Mouse (Mus musculus) cerebellum, adult 11 months (tissue): ENCODE data around the gene Mcur1.

Experiments used
- DNase-seq: peaks from one replicate; pipeline ENCODE4 v3.0.0; 2022

Gene Mcur1

GRCm38 (mm10) chr13:43524491-43525362, 35.3 kb downstream of the Mcur1 start:
- no peak for DNase-seq

DNA sequence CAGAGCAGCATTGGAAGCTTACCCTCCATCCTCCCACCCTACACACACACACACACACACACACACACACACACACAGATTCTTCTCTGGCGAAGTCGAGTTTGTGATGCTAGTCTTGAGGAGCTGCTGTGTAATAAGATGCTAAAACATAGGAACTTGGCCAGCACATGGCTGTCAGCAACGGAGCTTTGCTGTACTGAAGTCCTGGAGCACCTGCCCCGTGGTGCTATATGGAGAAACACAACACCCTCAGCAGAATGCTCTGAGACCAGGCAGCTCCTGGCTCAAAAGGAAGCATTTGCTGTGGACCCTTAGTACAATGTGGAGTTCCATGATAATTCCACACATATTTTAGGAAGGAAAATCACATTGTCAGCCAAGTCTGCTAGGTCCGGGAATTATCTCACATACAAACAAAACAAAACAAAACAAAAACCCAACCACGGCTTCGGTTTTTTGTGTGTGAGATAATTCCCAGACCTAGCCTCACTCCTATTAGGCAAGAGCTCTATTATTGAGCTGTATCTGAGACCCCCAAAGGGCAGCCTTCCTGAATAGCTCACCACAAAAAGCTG, 36.0 kb downstream of the Mcur1 start:
- no peak for DNase-seq

DNA sequence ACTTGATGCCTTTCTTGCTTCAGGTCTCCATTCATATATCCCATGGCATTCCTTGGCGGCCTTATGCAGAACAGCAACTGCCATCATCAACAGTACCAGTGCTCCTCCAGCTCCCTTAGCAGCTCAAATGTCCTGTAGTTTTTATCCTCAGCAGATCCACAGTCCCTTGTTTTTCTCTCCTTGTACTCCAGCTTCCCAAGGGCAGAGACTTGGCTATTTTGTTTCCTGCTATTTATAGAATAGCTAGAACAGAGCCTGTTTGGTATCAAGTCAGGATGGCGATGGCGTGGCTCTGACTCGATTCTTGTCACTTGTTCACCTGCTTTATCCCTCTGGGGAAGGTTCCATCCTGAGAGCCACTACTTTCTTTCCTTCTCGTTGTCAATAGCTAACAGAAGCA, 38.1 kb downstream of the Mcur1 start:
- DNase-seq, result no peak

DNA sequence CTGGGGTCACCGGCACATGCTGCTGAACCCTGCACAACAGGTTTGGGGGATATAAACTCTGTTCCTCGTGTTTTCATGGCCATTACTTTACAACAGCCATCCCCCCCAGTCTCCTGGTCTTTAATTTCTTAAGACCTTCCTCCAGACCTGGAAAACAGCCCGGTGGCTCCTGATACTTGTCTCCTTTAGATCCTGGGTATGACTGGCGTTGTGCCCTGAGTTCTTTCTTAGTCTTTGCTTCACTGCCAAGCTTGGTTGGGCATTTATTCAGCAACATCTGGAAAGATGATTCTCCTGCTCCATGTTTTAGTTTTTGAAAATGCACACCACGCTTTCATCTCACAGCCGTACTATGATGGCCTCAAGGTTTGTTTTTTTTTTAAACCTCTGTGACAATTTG, 40.7 kb downstream of the Mcur1 start:
- no peak for DNase-seq

- no peak for DNase-seq
Observed at GRCm38 (mm10) chr13:43517371-43517770, 42.6 kb downstream of the Mcur1 start.

GRCm38 (mm10) chr13:43516931-43517330, 43.1 kb downstream of the Mcur1 start:
- no peak for DNase-seq

- DNase-seq, result no peak
Observed at GRCm38 (mm10) chr13:43516119-43516518, 43.9 kb downstream of the Mcur1 start.

- no peak for DNase-seq
Observed at GRCm38 (mm10) chr13:43514950-43515358, 45.0 kb downstream of the Mcur1 start.

DNA sequence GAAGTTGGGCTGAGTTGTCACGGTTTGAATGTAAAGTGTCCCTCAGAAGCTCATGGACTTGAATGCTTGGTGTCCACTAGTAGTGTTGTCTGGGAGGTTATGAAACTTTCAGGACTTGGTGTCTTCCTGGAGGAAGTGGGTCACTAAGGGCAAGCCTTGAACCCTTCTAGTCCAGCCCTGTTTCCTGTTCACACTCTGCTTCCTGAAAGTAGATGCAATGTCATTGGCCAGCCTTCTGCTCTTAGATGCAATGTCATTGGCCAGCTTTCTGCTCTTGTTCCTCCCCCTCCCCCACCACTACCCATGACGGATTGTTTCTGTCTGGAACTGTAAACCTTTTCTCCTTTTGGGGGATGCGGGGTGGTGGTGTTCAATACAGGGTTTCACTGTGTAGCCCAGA, 47.3 kb downstream of the Mcur1 start:
- DNase-seq, result no peak

DNA sequence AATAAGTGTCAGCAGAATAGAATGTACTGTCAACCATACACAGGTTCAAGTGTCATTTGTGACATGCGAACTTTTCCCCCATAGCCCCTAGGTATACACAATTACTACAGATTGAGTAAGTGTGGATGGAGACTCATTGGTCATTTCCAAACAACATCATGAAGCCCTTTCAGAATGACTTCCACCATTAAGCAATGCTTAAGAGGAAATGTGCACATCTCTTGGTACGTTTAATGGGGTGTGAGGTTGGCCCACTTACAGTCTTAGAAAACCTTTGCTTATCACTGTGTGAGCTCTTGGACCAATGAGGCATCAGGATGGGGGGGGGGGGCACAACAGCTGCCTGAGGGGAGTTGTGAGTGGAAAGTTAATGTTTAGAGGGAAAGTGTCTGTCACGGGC, 54.2 kb downstream of the Mcur1 start:
- DNase-seq, result no peak

GRCm38 (mm10) chr13:43503395-43503850, 56.6 kb downstream of the Mcur1 start:
- no peak for DNase-seq

DNA sequence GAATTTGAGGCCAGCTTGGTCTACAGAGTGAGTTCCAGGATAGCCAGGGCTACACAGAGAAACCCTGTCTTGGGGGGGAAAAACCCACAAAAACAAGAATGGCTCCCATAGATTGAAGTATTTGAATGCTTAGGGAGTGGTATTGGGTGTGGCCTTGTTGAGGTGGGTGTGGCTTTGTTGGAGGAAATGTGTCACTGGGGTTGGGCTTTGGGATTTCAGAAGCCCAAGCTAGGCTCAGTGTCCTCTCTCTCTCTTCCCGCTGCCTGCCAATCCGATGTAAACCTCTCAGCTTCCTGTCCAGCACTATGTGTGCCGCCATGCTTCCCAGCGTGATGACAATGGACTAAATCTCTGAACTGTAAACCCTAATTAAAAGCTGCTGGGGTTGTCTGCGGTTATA, 58.4 kb downstream of the Mcur1 start:
- no peak for DNase-seq

DNA sequence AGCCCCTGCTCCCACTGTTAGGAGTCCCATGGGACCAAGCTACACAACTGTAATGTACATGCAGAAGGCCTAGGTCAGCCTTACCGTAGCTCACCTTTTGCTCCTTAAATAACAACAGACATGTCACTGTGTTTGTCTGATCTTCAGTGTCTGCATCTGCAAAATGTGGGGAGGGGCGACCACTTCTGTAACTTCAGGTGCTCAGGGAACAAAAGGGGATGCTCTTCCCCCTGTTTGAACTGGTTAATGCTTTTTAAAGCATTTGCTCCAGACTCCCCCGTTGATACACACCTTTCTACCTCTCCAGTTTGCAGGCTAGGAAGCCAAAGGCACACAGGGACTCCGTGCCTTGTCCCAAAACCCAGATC, 59.5 kb downstream of the Mcur1 start:
- DNase-seq, result no peak

DNA sequence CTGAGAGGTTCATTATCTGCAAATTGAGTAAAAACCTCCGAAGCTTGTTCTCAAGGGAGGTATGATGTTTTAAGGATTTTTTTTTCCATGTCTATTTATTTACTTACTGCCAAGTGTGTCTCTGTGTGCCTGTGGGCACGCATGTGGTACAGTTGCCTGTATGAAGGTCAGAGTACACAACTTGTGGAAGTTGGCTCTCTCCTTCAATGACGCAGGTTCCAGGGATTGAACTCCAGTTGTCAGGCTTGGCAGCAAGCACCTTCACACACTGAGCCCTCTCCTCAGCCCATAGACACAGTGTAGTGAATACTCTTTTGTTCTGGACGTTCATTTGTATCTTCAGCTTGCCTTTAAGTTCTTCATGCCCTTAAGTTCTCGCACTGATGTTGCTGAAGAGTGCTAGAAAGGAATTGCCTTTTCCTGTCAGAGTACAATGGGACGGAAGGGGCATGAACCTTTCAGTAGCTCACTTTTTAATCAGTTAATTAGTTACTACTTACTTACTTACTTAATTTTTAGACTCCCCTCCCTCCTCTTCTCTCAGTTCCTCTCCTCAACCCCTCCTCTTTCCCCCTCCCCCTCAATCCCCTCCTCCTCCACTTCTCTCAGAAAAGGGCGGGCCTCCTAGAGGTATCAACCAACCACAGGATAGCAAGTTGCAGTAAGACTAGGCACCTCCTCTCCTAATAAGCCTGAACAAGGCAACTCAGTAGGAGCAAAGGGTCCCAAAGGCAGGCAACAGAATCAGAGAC, 60.1 kb downstream of the Mcur1 start:
- DNase-seq, result no peak

GRCm38 (mm10) chr13:43498849-43499248, 61.1 kb downstream of the Mcur1 start:
- no peak for DNase-seq

- no peak for DNase-seq
Observed at GRCm38 (mm10) chr13:43497769-43498168, 62.2 kb downstream of the Mcur1 start.

GRCm38 (mm10) chr13:43496660-43497059, 63.3 kb downstream of the Mcur1 start:
- no peak for DNase-seq

DNA sequence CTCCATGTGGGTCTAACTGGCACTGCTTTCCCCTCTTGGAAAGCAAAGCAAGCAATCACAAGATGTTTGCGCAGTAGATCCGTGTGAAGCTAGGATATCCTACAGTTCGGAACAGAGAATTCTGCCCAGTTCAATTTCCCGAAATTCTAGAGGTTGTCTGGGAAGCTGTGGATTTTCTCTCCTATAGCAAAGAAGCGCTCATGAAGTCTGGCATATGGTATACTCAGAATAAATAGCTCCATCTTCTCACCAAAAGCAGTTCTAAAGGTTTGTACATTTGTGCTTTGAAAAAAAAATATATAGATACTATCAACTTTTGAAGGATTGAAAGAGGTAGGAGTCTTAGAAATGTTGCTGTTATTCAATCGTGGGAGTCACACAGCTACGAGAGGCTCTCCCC, 64.3 kb downstream of the Mcur1 start:
- DNase-seq, result no peak

GRCm38 (mm10) chr13:43493725-43494124, 66.3 kb downstream of the Mcur1 start:
- DNase-seq, result no peak

DNA sequence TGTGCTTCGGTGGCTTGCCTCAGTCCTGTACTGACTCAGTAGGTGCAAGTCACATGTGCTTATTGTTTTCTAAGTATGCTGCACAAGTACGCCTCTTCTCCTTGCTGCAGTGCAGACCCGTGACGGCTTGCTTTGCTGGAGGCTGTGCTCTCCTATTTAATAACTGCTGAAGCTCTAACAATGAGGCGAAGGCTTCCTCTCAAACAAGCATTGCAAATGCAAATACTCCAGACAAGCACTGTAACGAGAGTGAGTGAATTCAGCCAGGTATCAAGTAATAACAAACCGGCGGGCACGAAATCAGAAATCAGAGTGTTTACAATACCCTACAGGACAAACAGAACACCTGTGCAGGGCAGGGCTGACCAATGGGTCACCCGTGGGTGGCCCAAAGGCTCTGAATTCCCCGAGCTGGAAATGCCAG, 66.9 kb downstream of the Mcur1 start:
- no peak for DNase-seq
